Mouse (Mus musculus) v-Abl transformed pro-B cells (cell line): ENCODE data around the gene Olfr229.
"Not testable (repeated sequence)": the region's sequence is repeated elsewhere in the genome, so short reads cannot be mapped to it uniquely, and the experiment has no call there.

Source experiments
- in situ Hi-C, 2 experiments: fragments of 400-800 bp; cut with MboI; formaldehyde crosslinking; loops; one replicate each; pipeline ENCODE4 v1.15.1; 2025; ENCODE audit not compliant: unreplicated experiment in 2 of 2

The Olfr229 gene

GRCm38 (mm10) chr9:39907036-39907435 is at the start of gene Olfr229:
Gene Olfr229, plus strand, starts transcription at chr9:39907336.
- in situ Hi-C loops: loop anchor here (10.0 to 25.0 kb wide), 3 partner anchors 68 to 430 kb away; partner anchors contain the start of gene Olfr149 (in 1 of the 2)

- in situ Hi-C loops: no loop called here
These were observed 41.0 kb upstream of the Olfr229 start, which contains the start of gene Olfr972 for GRCm38 (mm10) chr9:39866122-39866521. Gene Olfr972, plus strand, starts transcription at chr9:39866422.

GRCm38 (mm10) chr9:39871986-39872385 is 35.1 kb upstream of the Olfr229 start:
- in situ Hi-C loops: not testable (repeated sequence)

GRCm38 (mm10) chr9:39877541-39878396 is 29.4 kb upstream of the Olfr229 start:
- in situ Hi-C loops: not testable (repeated sequence)

- in situ Hi-C loops: loop anchor here (10.0 to 25.0 kb wide), 3 partner anchors 70 to 432 kb away; partner anchors contain the start of gene Olfr149 (in 1 of the 2)
These were observed 2.0 kb upstream of the Olfr229 start for GRCm38 (mm10) chr9:39905106-39905505.

- in situ Hi-C loops: loop anchor here (10.0 to 25.0 kb wide), 3 partner anchors 65 to 427 kb away; partner anchors contain the start of gene Olfr149 (in 1 of the 2)
These were observed 2.8 kb downstream of the Olfr229 start for GRCm38 (mm10) chr9:39909939-39910338.

GRCm38 (mm10) chr9:39927975-39928836 is 21.1 kb downstream of the Olfr229 start:
- in situ Hi-C loops: not testable (repeated sequence)

- in situ Hi-C loops: not testable (repeated sequence)
These were observed 21.7 kb downstream of the Olfr229 start for GRCm38 (mm10) chr9:39928837-39929236.

GRCm38 (mm10) chr9:39937201-39937600 is 30.1 kb downstream of the Olfr229 start, which contains the start of gene Olfr974:
Gene Olfr974, plus strand, starts transcription at chr9:39937501.
- in situ Hi-C loops: no loop called here

- in situ Hi-C loops: no loop called here
These were observed 44.8 kb downstream of the Olfr229 start, which contains the start of gene Olfr975 for GRCm38 (mm10) chr9:39951946-39952345. Gene Olfr975, minus strand, starts transcription at chr9:39952046.

GRCm38 (mm10) chr9:39961033-39961432 is 53.9 kb downstream of the Olfr229 start, which contains the start of gene Olfr976:
Gene Olfr976, minus strand, starts transcription at chr9:39961133.
- in situ Hi-C loops: not testable (repeated sequence)
